Mouse (Mus musculus) ES-Bruce4 (cell line): ENCODE results near the gene Kcnq1. TPM values are rescaled to one million over a fixed set of nuclear protein-coding genes. Genes with fewer than 3 reads are reported as not detected.

Experiments
- H3K27ac ChIP-seq: 2 replicates; pipeline ENCODE4 v1.5.1; 2012; ENCODE audit warnings: low read length, inconsistent platforms; ENCODE audit not compliant: insufficient read depth
- H3K27me3 ChIP-seq: 2 replicates; pipeline ENCODE4 v1.6.1; 2012; ENCODE audit warnings: mild to moderate bottlenecking, low read length, inconsistent platforms; ENCODE audit not compliant: control insufficient read depth, poor library complexity, insufficient read depth, severe bottlenecking
- H3K36me3 ChIP-seq: 2 replicates; pipeline ENCODE4 v1.6.1; 2012; ENCODE audit warnings: inconsistent platforms, mild to moderate bottlenecking, low read length, moderate library complexity; ENCODE audit not compliant: control insufficient read depth, poor library complexity, insufficient read depth, severe bottlenecking
- H3K4me1 ChIP-seq: one replicate; pipeline ENCODE4 v1.8.1; 2011; ENCODE audit warnings: low read length; ENCODE audit not compliant: control insufficient read depth, insufficient read depth
- H3K4me3 ChIP-seq: 2 replicates; pipeline ENCODE4 v1.5.1; 2011; ENCODE audit warnings: low read depth, mild to moderate bottlenecking, low read length
- H3K9ac ChIP-seq: 2 replicates; pipeline ENCODE4 v1.6.1; 2012; ENCODE audit warnings: low read depth, mild to moderate bottlenecking, inconsistent platforms; ENCODE audit not compliant: poor library complexity, severe bottlenecking
- H3K9me3 ChIP-seq: replicated peaks from 2 replicates; pipeline ENCODE4 v1.6.1; 2012; ENCODE audit warnings: mild to moderate bottlenecking, low read length, inconsistent platforms; ENCODE audit not compliant: control insufficient read depth, poor library complexity, insufficient read depth, severe bottlenecking
- CTCF ChIP-seq: IDR thresholded peaks from one replicate; pipeline ENCODE4 v1.8.1; 2011; ENCODE audit warnings: low read depth, low read length
- EP300 ChIP-seq: IDR thresholded peaks from 2 replicates; pipeline ENCODE4 v1.6.1; 2011; ENCODE audit warnings: low read depth, low read length; ENCODE audit not compliant: insufficient read depth
- POLR2A ChIP-seq: IDR thresholded peaks from one replicate; pipeline ENCODE4 v1.8.1; 2011; ENCODE audit warnings: low read length; ENCODE audit not compliant: insufficient read depth
- polyA plus RNA-seq: library from polyadenylated mRNA; stranded (reverse); fragments of >200 nt; gene quantifications from 2 replicates; pipeline ENCODE4 v1.2.4, GENCODE M21; 2011; ENCODE audit warnings: low read depth; ENCODE audit not compliant: missing spikeins, insufficient read depth, insufficient read length

Gene Kcnq1
- polyA plus RNA-seq, 1 experiment: not detected

DNA sequence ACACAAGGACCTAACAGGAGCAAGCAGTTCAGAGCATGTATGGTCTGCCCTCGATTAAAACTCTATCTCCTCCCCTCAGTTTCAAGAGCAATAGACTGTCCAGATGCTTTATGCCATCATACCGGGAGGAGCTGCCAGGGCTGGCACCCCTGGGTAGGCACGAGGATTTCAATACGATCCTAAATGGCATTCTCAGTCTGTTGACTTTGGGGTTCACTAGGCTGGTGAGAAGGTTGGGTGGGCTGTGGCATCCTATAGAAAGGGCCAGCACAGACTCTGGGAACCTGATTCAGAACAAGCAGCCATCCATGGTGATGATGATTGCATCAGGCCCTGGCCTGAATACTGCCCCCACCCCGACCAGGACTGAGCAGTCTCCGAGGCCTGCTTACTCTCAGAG is 79.3 kb downstream of the Kcnq1 start:
- no peaks in the 10 kb centered on the region for H3K9me3 ChIP-seq
- no peak for TF ChIP-seq POLR2A
- no peak for TF ChIP-seq EP300
- no peak for TF ChIP-seq CTCF

DNA sequence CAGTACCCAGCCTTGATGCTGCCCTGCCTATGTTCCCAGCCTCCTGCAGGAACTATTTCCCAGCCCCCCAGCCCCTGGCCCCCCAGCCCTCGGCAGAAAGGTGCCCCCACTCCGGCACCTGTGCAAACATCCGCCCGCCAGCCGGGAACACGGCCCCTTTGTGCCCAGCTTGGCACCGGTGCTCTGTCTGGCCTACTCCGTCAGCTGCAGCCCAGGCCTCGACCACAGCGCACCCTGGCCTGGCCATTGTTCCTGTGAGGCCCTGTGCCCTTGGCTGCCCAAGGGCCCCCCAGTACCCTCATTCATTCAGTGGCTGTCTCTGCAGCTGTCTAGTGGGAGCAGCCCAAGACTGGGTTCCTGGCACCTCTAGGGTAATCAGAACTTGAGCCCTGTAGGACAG is 80.2 kb downstream of the Kcnq1 start:
- H3K27me3 ChIP-seq: no peaks in the 10 kb centered on the region
- H3K27ac ChIP-seq: no peak overlapping the region
- no peak overlapping the region for H3K4me3 ChIP-seq
- TF ChIP-seq CTCF (no peak), EP300 (no peak), POLR2A (no peak)
- H3K9me3 ChIP-seq: no peaks in the 10 kb centered on the region
- H3K36me3 ChIP-seq: no peaks in the 10 kb centered on the region
- no peaks in the 10 kb centered on the region for H3K4me1 ChIP-seq
- H3K9ac ChIP-seq: no peak overlapping the region

More for the DNA sequence above, 79.3 kb downstream of the Kcnq1 start:
- H3K27ac ChIP-seq: no peak overlapping the region
- no peak overlapping the region for H3K9ac ChIP-seq
- H3K4me1 ChIP-seq: no peaks in the 10 kb centered on the region
- H3K27me3 ChIP-seq: no peaks in the 10 kb centered on the region
- no peak overlapping the region for H3K4me3 ChIP-seq
- H3K36me3 ChIP-seq: no peaks in the 10 kb centered on the region

DNA sequence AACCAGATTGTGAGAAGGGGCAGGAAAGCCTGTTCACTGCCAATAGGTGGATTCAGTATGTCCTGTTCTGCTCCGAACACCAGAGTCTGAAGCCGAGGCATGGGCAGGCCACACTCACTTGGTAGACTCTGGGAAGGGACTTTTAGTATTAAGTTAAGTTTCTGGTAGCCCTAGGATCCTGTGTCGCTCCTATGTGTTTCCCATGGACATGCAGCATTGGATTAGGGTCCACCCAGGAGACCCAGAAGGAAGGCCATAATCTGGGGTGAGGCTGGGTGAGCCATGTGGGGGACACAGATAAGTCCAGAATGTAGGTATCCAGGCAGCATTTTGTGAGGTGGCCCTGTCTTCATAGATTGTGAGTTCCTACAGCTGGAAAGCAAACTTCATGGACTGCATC is 81.0 kb downstream of the Kcnq1 start:
- H3K27me3 ChIP-seq: no peaks in the 10 kb centered on the region
- no peak overlapping the region for H3K27ac ChIP-seq
- TF ChIP-seq CTCF (no peak), POLR2A (no peak), EP300 (no peak)
- no peak overlapping the region for H3K4me3 ChIP-seq
- H3K36me3 ChIP-seq: no peaks in the 10 kb centered on the region
- H3K4me1 ChIP-seq: no peaks in the 10 kb centered on the region
- no peak overlapping the region for H3K9ac ChIP-seq
- H3K9me3 ChIP-seq: no peaks in the 10 kb centered on the region

DNA sequence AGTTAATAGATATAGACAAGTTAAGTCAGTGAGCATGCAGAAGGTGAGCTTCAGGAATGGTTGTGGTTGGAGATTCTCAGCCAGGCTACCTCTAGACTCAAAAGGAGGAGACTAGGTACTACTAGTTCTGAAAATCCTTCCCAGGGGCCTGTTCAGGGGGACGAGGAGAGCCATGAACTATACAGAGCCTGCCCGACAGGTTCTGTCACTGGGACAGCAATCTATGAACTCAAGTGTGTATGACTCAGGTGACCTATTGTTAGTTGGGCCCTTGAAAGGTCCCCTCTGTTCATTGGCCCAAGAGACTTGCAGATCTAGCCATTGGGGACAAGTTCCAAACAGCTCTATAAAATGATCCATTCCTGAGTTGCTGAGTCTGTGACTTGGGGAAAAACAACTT is 82.4 kb downstream of the Kcnq1 start:
- Histone ChIP-seq H3K4me1 (no peaks in the 10 kb centered on the region), H3K27me3 (no peaks in the 10 kb centered on the region), H3K9ac (no peak overlapping the region), H3K9me3 (no peaks in the 10 kb centered on the region), H3K4me3 (no peak overlapping the region), H3K36me3 (no peaks in the 10 kb centered on the region), H3K27ac (no peak overlapping the region)
- TF ChIP-seq EP300 (no peak), POLR2A (no peak), CTCF (no peak)

DNA sequence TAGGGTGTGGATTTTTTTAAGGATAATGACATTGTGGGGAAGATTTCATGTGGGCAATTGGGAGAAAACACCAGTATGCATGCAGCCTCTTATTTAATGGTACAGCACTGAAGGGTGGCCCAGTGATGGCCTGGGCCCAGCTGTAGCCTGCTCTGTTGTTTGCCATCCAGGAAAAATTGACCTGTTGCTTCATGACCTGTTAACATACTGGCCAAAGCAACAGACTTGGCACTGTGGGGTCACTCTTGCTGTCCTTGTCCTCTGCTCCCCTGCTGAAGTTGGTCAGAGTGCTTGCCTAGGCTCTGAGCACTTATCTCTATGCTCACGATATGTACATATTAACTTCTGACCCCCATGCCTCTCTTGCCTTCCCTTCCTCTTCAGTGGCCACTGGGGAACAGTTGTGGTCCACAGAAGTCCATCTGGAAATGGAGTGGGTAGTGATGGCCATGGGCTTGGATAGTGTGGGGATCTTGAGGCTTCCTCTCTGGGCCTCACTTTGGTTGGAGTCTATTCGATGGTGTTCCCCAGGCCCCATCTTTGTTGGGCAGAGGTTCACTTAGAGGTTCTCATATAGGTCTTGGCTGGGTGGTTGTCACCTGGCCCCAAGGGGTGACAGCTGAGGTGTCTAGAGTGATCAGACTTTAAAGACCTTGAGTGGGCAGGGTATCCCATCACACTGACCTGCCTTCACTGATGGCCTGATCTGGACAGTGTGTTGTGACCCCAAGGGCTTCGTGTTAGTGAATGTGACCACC is 84.0 kb downstream of the Kcnq1 start:
- Histone ChIP-seq H3K9me3 (no peaks in the 10 kb centered on the region), H3K36me3 (no peaks in the 10 kb centered on the region), H3K4me3 (no peak overlapping the region), H3K27me3 (no peaks in the 10 kb centered on the region), H3K9ac (no peak overlapping the region), H3K27ac (no peak overlapping the region), H3K4me1 (no peaks in the 10 kb centered on the region)
- TF ChIP-seq POLR2A (no peak), CTCF (no peak), EP300 (no peak)

DNA sequence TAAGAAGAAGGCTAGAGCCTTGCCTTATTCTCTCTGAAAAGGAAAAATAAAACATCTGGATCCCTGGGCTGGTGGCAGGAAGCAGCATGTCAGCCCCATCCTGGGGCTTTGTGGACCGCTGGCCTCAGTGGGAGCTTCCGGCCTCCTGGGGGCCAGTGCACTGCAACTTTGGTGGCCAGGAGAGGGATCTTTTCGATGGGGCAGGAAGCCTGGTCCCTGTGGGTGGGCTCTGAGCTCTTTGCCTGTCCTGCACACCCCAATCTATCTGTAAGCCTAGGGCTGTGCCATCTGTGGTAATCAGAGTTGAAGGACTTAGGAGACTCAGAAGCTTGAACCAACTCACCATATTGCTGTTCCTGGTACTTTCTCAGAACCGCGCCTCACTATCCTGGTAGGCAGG is 84.7 kb downstream of the Kcnq1 start:
- Histone ChIP-seq H3K4me3 (no peak overlapping the region), H3K9ac (no peak overlapping the region), H3K27ac (no peak overlapping the region), H3K4me1 (no peaks in the 10 kb centered on the region), H3K9me3 (no peaks in the 10 kb centered on the region), H3K27me3 (no peaks in the 10 kb centered on the region), H3K36me3 (no peaks in the 10 kb centered on the region)
- no peak for TF ChIP-seq CTCF
- no peak for TF ChIP-seq POLR2A
- no peak for TF ChIP-seq EP300
